Mouse (Mus musculus): ENCODE measurements around the gene Calb2.
A peak's percentile ranks its signal among the peaks of the same experiment; 100 is the strongest.

Gene Calb2

GRCm38 (mm10) chr8:110168046-110168445 is at the start of gene Calb2:
Calb2 (minus strand) TSS chr8:110168210.
- DNase-seq (ENCODE audit: low spot score) = peak; percentile 85

GRCm38 (mm10) chr8:110217681-110218131 is 49.7 kb upstream of the Calb2 start:
- DNase-seq (ENCODE audit: low spot score) = peak; percentile 99

GRCm38 (mm10) chr8:110217198-110217597 is 49.2 kb upstream of the Calb2 start:
- no peak for DNase-seq (ENCODE audit: low spot score)

DNA sequence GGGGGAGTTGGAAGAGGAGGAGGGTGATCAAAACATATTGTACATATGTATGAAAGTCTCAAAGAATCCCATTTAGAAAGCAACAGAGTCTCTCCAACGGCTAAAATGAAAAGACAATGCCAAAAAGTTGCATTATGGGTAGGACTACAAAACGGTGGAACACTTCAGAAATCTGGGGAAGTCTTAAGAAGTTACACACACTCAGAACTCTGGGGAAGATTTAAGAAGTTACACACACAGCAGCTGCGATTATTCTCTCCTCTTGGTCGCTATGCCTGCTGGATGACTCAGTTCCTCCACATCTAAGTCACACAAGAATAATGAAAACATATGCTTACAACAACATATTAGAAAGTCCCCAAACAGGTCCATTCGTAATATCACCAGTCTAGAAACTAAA is 48.2 kb upstream of the Calb2 start:
- no peak for DNase-seq (ENCODE audit: low spot score)

GRCm38 (mm10) chr8:110215365-110215764 is 47.4 kb upstream of the Calb2 start, which contains the start of gene Cmtr2:
Cmtr2 (plus strand) TSS chr8:110215665.
- DNase-seq (ENCODE audit: low spot score) = no peak

- peak; percentile 70 for DNase-seq (ENCODE audit: low spot score)
These were observed 33.8 kb upstream of the Calb2 start for GRCm38 (mm10) chr8:110201806-110202205.

- peak; percentile 85 for DNase-seq (ENCODE audit: low spot score)
These were observed 28.7 kb upstream of the Calb2 start for GRCm38 (mm10) chr8:110196678-110197077.

DNA sequence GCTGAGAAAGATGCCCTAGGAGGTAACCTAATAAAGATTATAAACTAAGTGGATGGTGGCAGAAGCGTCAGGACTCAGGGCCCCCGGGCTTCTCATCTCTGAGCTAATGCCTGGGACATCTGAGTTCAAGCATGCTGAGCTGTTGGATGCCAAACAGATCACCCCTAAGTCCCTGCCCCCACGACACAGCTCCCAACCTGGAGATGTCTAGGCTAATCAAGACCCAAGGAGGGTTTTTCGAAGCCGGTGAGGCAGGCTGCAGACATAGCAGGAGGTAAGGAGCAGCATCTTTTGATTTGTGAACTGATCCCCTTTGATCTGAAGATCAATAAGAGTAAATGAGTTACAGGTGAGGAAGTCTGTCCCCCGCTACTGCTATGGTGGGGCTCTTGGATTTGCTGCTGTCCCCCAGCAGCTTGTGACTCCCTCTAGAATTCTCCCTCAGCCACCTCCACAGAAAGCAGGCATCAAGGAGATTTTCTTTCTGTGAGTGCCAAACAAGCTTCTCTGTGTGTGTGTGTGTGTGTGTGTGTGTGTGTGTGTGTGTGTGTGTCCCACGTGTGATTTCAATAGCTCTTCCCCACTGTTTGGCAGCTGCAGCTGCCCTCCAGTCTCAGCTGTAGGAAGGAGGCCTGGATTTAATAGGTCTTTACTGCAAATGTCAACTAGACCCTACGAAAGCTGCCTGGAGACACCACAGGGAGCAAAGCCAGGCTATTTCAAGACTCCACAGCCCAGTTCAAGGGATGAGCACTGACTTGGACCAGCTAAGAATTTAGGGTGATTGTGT is 21.1 kb upstream of the Calb2 start:
- DNase-seq (ENCODE audit: low spot score) = no peak

- DNase-seq (ENCODE audit: low spot score) = no peak
These were observed 17.5 kb upstream of the Calb2 start for GRCm38 (mm10) chr8:110185538-110185937.

DNA sequence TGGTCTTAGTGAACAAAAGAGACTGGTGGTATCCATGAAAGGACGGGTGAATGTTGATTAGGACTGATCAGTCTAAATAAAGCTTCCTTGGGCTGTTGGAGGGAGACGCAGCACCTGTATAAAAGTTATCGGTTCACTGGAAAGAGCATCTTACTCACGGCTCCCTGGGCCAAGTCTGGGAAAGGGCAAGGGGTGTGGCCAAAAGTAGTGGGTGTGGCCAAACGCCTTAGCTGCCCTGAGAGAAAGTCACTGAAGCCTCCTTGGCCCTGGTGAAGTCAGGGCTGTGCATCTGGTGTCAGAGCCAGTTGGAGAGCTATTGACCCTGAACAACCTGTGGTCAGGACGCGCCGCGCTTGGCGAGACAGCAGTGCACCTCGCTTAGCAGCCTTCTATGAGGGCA is 15.7 kb upstream of the Calb2 start:
- peak; percentile 46 for DNase-seq (ENCODE audit: low spot score)

DNA sequence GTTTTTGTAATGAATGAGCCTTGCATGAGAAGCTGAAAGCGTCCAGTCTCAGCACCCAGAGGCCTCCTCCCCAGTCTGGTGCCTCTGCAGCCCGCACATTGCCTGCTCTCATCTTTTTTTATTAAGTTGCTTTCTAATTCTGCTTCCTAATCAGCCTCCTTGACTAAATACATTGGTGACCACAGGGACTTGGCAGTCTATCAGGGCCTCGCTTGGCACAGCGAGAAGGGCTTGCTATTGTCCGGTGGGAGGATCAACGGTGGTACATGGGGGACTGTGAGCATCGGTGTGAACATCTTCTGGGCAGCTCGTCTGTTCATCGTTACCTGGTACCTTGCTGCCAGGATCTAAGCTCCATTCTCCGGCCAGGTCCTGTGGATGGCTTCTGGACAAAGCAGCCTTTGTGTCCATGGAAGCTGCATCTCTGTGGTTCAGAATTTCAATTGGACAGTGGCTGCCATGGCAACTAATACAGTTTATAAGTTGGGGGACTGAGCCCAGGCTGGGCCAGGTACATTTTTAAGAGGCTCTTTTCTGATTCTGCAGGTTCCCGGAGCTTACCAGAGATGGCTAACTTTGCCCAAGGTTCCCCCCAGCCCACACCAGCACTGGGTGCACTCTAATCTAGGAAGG is 14.8 kb upstream of the Calb2 start:
- DNase-seq (ENCODE audit: low spot score) = no peak

DNA sequence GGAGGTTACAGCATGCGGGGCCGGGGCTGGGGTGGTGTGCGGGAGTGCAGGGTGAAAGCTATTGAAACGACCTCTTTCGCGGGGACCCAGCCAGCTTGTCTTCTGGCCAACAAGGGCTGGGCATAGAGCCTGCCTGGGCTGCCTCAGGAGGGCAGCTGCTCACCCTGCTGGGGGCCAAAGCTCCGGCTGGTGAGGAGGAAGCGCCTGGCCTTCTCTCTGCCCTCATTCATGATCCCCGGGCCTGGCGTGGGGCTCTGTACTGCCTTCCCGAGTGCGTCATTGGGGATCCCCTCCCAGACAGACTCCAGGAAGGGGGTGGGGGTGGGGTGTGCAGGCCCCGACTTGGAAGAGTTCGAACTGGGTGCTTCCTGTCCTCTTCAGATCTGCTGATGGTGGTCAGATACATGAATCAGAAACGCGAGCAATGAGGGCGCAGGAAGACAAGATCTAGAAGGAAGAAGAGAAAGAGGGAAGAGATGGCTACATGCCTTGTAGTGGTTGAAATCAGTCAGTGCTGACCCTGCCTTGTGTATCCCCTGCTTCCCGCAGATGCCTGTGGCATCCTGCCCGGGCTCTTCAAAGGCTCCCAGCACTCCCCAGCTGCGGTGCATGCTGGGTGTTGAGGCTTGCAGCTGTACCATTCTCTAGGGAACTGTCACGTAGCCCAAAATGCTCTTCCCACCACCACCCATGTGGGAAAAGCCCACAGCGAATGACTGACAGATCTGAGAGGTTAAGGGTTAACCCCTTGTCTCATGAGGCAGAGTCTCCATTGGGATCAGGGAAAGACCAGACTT is 9.5 kb upstream of the Calb2 start:
- DNase-seq (ENCODE audit: low spot score) = no peak

DNA sequence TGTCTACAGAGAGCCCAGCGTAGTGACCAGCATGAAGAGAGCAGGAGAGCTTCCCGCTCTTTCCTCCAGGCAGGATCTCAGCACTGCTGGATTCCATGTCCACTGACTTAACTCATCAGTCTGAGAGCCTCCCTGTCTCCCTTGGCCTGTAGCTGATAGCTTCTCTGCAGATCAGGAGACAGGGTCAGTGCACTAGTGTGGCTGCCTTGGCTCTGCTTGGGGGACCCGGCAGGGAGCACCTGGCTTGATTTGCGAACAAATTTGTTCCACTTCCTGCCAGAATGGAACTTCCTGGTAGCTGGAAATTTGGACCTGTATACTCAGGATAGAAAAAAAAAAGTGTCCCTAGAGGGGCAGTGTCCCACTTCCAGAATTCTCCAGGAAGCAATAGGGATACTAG is 6.8 kb upstream of the Calb2 start:
- DNase-seq (ENCODE audit: low spot score) = no peak

DNA sequence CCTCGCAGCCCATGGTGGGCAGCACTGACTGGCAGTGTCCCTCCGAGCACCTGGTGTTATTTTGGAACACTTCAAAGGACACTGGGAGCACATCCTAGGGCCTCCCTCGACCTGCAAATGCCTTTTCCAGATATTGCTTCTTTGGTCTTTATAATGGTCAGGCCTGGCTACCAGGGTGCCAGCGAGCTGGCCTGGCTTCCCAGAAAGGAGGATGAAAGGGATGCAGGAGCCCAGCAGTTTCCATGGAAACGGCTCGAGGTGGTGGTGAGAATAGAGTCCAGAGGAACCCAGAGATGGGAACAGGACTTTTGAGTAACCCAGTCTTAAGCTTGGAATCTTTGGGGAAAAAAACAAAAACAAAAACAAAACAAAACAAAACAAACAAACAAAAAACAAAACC is 4.2 kb upstream of the Calb2 start:
- no peak for DNase-seq (ENCODE audit: low spot score)

DNA sequence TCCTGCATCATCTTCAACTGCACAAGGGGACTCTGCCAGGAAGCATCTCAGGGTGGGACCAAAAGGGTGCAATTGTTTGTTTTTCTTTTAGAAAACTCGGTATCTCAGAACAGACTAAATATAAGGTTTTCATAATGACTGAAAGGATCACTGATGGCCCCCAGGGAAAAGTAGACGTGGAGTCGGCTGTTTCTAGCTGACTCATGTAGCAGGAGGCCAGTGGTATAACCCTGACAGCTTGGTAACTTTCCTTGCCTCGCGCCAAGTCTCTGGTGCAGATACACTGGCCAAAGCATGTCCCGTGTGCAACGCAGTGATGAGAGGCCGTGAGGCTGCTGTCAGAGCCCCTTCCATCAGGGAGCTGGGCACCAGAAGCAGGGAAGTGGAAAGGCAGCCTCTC is 1.7 kb downstream of the Calb2 start:
- no peak for DNase-seq (ENCODE audit: low spot score)

GRCm38 (mm10) chr8:110162007-110162406 is 6.0 kb downstream of the Calb2 start:
- no peak for DNase-seq (ENCODE audit: low spot score)

DNA sequence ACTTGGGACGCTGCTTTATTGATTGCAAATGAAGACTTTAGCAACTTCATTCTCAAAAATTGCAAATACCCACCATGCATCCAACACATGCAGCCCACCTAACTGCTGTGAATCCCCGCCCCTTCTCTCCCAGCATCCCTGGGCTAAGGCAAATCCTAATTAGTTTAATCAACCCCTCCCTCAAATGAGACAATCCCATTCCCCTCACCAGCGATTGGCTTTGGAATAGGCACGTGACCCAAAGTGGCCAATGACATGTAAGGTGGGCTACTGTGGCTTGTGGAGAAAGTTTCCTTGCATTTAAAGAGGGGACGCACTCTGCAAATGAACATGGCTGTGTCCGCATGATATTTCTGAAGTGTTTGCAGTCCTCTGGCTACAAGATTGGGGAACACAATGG is 15.1 kb downstream of the Calb2 start:
- no peak for DNase-seq (ENCODE audit: low spot score)

DNA sequence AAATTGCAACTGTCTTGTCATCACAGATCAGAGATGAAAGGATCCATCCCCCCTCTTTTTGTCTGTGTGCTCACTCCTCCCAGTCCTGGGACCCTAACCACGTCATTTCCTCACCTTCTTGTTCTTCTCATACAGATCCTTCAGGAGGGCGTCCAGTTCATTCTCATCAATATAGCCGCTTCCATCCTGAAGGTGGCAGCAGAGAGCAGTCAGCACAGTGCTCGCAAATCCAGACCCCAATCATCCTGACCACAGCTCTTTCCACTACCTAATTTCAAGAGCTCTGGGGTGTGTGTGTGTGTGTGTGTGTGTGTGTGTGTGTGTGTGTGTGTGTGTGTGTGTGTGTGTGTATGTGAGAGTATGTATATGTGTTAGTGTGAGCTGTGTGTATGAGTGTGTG is 22.5 kb downstream of the Calb2 start:
- DNase-seq (ENCODE audit: low spot score) = peak; percentile 81

DNA sequence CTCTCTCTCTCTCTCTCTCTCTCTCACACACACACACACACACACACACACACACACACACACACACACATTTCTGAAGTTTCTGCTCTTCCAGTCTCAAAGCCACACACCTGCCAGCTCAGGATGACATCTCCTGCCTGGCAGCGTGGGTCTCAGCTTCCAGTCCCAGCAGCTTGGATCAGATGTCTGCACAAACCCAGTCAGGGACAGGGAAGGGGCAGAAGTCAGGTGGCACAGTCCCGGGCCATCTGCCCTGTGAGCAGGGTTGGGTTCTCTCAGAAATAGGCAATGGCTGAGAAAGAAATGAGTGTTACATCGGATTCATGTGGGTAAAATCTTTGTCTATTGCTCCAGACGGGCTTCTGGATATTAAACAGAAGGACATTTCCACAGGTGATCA is 27.2 kb downstream of the Calb2 start:
- no peak for DNase-seq (ENCODE audit: low spot score)

DNA sequence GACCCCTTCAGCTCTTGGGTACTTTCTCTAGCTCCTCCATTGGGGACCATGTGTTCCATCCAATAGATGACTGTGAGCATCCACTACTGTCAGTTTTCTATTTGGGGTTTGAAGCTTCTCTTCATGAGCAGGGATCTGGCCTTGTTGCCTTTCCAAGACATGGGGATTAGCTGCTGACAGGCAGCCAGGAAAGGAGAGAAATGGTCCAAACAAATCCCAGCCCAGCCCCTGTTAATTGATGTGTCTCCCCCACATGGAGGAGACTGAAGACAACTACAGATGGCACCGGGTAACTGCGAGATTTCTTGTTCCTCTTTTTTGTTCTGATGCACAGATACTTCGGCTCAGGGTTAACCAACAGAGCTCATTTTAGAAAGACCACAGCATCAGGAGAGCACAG is 27.9 kb downstream of the Calb2 start:
- no peak for DNase-seq (ENCODE audit: low spot score)

DNA sequence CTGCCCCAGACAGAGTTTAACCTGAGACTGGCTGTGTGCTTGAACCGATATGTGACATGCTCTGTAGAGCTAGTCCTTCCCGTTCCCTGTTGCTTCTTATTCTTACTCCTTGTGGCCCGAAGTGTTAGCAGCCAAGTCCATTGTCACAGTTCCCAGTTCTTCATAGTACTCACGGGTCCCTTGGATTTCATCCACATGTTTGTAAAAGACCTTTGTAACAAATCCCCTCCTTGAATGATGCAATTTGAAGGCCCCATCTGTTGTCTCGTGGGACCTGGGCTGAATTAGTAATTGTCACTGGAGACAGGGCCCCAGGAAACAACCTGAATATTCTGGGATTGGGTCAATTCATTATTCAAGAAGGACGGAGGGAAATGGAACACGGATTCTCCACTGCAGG is 32.5 kb downstream of the Calb2 start:
- no peak for DNase-seq (ENCODE audit: low spot score)

- DNase-seq (ENCODE audit: low spot score) = no peak
These were observed 33.8 kb downstream of the Calb2 start for GRCm38 (mm10) chr8:110134236-110134635.

- peak; percentile 89 for DNase-seq (ENCODE audit: low spot score)
These were observed 37.5 kb downstream of the Calb2 start for GRCm38 (mm10) chr8:110130537-110130936.
